Mouse (Mus musculus) liver, embryonic 13.5 days (tissue): ENCODE measurements around the gene Drd5. TPM values are rescaled to one million over a fixed set of nuclear protein-coding genes. Genes with fewer than 3 reads are reported as not detected.
A peak's percentile ranks its signal among the peaks of the same experiment; 100 is the strongest.

ENCODE experiments used
- ATAC-seq: fragments of 200-750 bp; cut with Nextera tagmentation; 2 replicates; pipeline ENCODE4 v1.8.0; 2017; ENCODE audit warnings: low read depth, mild to moderate bottlenecking, moderate number of reproducible peaks, moderate library complexity
- DNase-seq: peaks from one replicate; pipeline ENCODE4 v3.0.0; 2022
- H3K27ac ChIP-seq: fragments of 300-500 bp; sonication (generic); 2 replicates; pipeline ENCODE4 v1.5.1; 2015; ENCODE audit warnings: moderate library complexity, mild to moderate bottlenecking, inconsistent platforms
- H3K27me3 ChIP-seq: fragments of 300-500 bp; sonication (generic); 2 replicates; pipeline ENCODE4 v1.6.1; 2015; ENCODE audit warnings: mild to moderate bottlenecking, inconsistent platforms
- H3K36me3 ChIP-seq: fragments of 300-500 bp; sonication (generic); 2 replicates; pipeline ENCODE4 v1.6.1; 2015; ENCODE audit warnings: mild to moderate bottlenecking, inconsistent platforms
- H3K4me1 ChIP-seq: fragments of 300-500 bp; sonication (generic); replicated peaks from 2 replicates; pipeline ENCODE4 v1.6.1; 2015; ENCODE audit warnings: inconsistent platforms
- H3K4me2 ChIP-seq: fragments of 300-500 bp; sonication (generic); 2 replicates; pipeline ENCODE4 v1.6.1; 2015; ENCODE audit warnings: inconsistent platforms, mild to moderate bottlenecking, moderate library complexity
- H3K4me3 ChIP-seq: fragments of 300-500 bp; sonication (generic); replicated peaks from 2 replicates; pipeline ENCODE4 v1.5.1; 2015; ENCODE audit warnings: mild to moderate bottlenecking, inconsistent platforms
- H3K9ac ChIP-seq: fragments of 300-500 bp; sonication (generic); 2 replicates; pipeline ENCODE4 v1.6.1; 2015; ENCODE audit warnings: mild to moderate bottlenecking, inconsistent platforms
- H3K9me3 ChIP-seq: fragments of 300-500 bp; sonication (generic); replicated peaks from 2 replicates; pipeline ENCODE4 v1.6.1; 2016; ENCODE audit warnings: inconsistent platforms
- WGBS: fragments of 180-500 bp; shearing (Covaris S2); methylation state at CpG from one replicate; pipeline ENCODE4 v1.1.7; 2015; ENCODE audit not compliant: insufficient replicate concordance; 5-methylcytosine and 5-hydroxymethylcytosine counted together
- polyA plus RNA-seq: library from polyadenylated mRNA; unstranded; fragments of >200 nt; fragmentation: Nextera tagmentation; extraction: Ambion mirVana; gene quantifications from 2 replicates; pipeline ENCODE4 v1.2.1, GENCODE M21; 2015

Drd5 gene
- polyA plus RNA-seq, result not detected in 2 replicates

- Histone ChIP-seq H3K27ac (no peak within 1 kb of the TSS), H3K4me3 (no peak within 1 kb of the TSS), H3K4me1 (no peaks in the 10 kb centered on the region), H3K9me3 (no peaks in the 10 kb centered on the region), H3K36me3 (no peaks in the 10 kb centered on the region), H3K4me2 (peak within 1 kb of the TSS; percentile 14; the same call in 1 of the 2 replicates), H3K27me3 (peaks cover 56% of the 10 kb centered on the region), H3K9ac (no peak within 1 kb of the TSS)
- ATAC-seq (no peak), DNase-seq (no peak)
- WGBS, result 3% methylated on average over 67 of the region's 67 CpGs
Observed at GRCm38 (mm10) chr5:38318966-38319786, at the start of gene Drd5. Drd5 (plus strand) TSS chr5:38319367.

- H3K27me3 ChIP-seq, result peaks cover 23% of the 10 kb centered on the region
- H3K36me3 ChIP-seq, result peaks cover 46% of the 10 kb centered on the region
- H3K4me1 ChIP-seq, result no peaks in the 10 kb centered on the region
- H3K4me2 ChIP-seq, result no peak overlapping the region
- 75% methylated on average over 3 of the region's 3 CpGs for WGBS
- no peaks in the 10 kb centered on the region for H3K9me3 ChIP-seq
- no peak overlapping the region for H3K27ac ChIP-seq
- ATAC-seq, result no peak
- H3K9ac ChIP-seq, result no peak overlapping the region
- no peak overlapping the region for H3K4me3 ChIP-seq
- DNase-seq, result no peak
Observed at GRCm38 (mm10) chr5:38270942-38271341, 48.2 kb upstream of the Drd5 start.

- H3K27me3 ChIP-seq, result peaks cover 51% of the 10 kb centered on the region
- DNase-seq, result no peak
- no peaks in the 10 kb centered on the region for H3K4me1 ChIP-seq
- no peak for ATAC-seq
- H3K4me2 ChIP-seq, result no peak overlapping the region
- no peak overlapping the region for H3K27ac ChIP-seq
- H3K9ac ChIP-seq, result no peak overlapping the region
- peaks cover 25% of the 10 kb centered on the region for H3K36me3 ChIP-seq
- H3K9me3 ChIP-seq, result no peaks in the 10 kb centered on the region
- WGBS, result 25% methylated on average over 4 of the region's 4 CpGs
- H3K4me3 ChIP-seq, result no peak overlapping the region
Observed at GRCm38 (mm10) chr5:38273831-38274230, 45.3 kb upstream of the Drd5 start.

GRCm38 (mm10) chr5:38275771-38276170 lies 43.4 kb upstream of the Drd5 start, which contains the start of gene Otop1:
Otop1 (plus strand) TSS chr5:38275972.
- Histone ChIP-seq H3K4me1 (no peaks in the 10 kb centered on the region), H3K27me3 (peaks cover 68% of the 10 kb centered on the region), H3K4me3 (no peak within 1 kb of the TSS), H3K36me3 (peaks cover 10% of the 10 kb centered on the region), H3K9ac (no peak within 1 kb of the TSS), H3K4me2 (no peak within 1 kb of the TSS), H3K9me3 (no peaks in the 10 kb centered on the region), H3K27ac (no peak within 1 kb of the TSS)
- DNase-seq (no peak), ATAC-seq (no peak)
- 11% methylated on average over 4 of the region's 4 CpGs for WGBS

- Histone ChIP-seq H3K4me1 (no peaks in the 10 kb centered on the region), H3K4me2 (no peak overlapping the region), H3K27me3 (peaks cover 68% of the 10 kb centered on the region), H3K4me3 (no peak overlapping the region), H3K9me3 (no peaks in the 10 kb centered on the region), H3K36me3 (peaks cover 4% of the 10 kb centered on the region; the same call in 1 of the 2 replicates), H3K9ac (no peak overlapping the region), H3K27ac (no peak overlapping the region)
- WGBS, result 5% methylated on average over 19 of the region's 19 CpGs
- DNase-seq, result no peak
- no peak for ATAC-seq
Observed at GRCm38 (mm10) chr5:38276451-38276850, 42.7 kb upstream of the Drd5 start.

- 4% methylated on average over 65 of the region's 65 CpGs for WGBS
- H3K9ac ChIP-seq, result no peak overlapping the region
- ATAC-seq (no peak), DNase-seq (no peak)
- no peak overlapping the region for H3K4me2 ChIP-seq
- H3K27ac ChIP-seq, result no peak overlapping the region
- no peaks in the 10 kb centered on the region for H3K36me3 ChIP-seq
- 0 out of 2 replicates have a peak overlapping the region, but pooled peaks have one; percentile 3 for H3K4me3 ChIP-seq
- peaks cover 68% of the 10 kb centered on the region for H3K27me3 ChIP-seq
- H3K9me3 ChIP-seq, result no peaks in the 10 kb centered on the region
- H3K4me1 ChIP-seq, result no peaks in the 10 kb centered on the region
Observed at GRCm38 (mm10) chr5:38277098-38277866, 41.9 kb upstream of the Drd5 start.

- Histone ChIP-seq H3K9me3 (no peaks in the 10 kb centered on the region), H3K27ac (no peak overlapping the region), H3K27me3 (peaks cover 68% of the 10 kb centered on the region), H3K4me1 (no peaks in the 10 kb centered on the region), H3K36me3 (no peaks in the 10 kb centered on the region), H3K4me2 (no peak overlapping the region), H3K4me3 (no peak overlapping the region), H3K9ac (no peak overlapping the region)
- 18% methylated on average over 12 of the region's 12 CpGs for WGBS
- DNase-seq, result no peak
- no peak for ATAC-seq
Observed at GRCm38 (mm10) chr5:38277936-38278600, 41.1 kb upstream of the Drd5 start.

- DNase-seq (no peak), ATAC-seq (no peak)
- Histone ChIP-seq H3K36me3 (no peaks in the 10 kb centered on the region), H3K9ac (no peak overlapping the region), H3K4me2 (no peak overlapping the region), H3K4me1 (no peaks in the 10 kb centered on the region), H3K27me3 (peaks cover 53% of the 10 kb centered on the region), H3K9me3 (no peaks in the 10 kb centered on the region), H3K4me3 (no peak overlapping the region), H3K27ac (no peak overlapping the region)
- 9% methylated on average over 1 of the region's 1 CpGs for WGBS
Observed at GRCm38 (mm10) chr5:38280075-38280474, 39.1 kb upstream of the Drd5 start.

- H3K27ac ChIP-seq, result no peak overlapping the region
- no peaks in the 10 kb centered on the region for H3K9me3 ChIP-seq
- no peaks in the 10 kb centered on the region for H3K4me1 ChIP-seq
- H3K4me2 ChIP-seq, result no peak overlapping the region
- H3K36me3 ChIP-seq, result no peaks in the 10 kb centered on the region
- DNase-seq (no peak), ATAC-seq (no peak)
- H3K9ac ChIP-seq, result no peak overlapping the region
- WGBS, result 62% methylated on average over 9 of the region's 9 CpGs
- H3K4me3 ChIP-seq, result no peak overlapping the region
- no peaks in the 10 kb centered on the region for H3K27me3 ChIP-seq
Observed at GRCm38 (mm10) chr5:38285724-38286123, 33.4 kb upstream of the Drd5 start.

GRCm38 (mm10) chr5:38288476-38288875 lies 30.7 kb upstream of the Drd5 start:
- H3K4me2 ChIP-seq, result no peak overlapping the region
- H3K9ac ChIP-seq, result no peak overlapping the region
- no peak overlapping the region for H3K27ac ChIP-seq
- no peaks in the 10 kb centered on the region for H3K4me1 ChIP-seq
- H3K36me3 ChIP-seq, result no peaks in the 10 kb centered on the region
- H3K27me3 ChIP-seq, result no peaks in the 10 kb centered on the region
- H3K9me3 ChIP-seq, result no peaks in the 10 kb centered on the region
- DNase-seq, result no peak
- WGBS, result 78% methylated on average over 3 of the region's 3 CpGs
- ATAC-seq, result no peak
- H3K4me3 ChIP-seq, result no peak overlapping the region

GRCm38 (mm10) chr5:38301761-38302411 lies 17.3 kb upstream of the Drd5 start:
- H3K4me1 ChIP-seq, result no peaks in the 10 kb centered on the region
- ATAC-seq (no peak), DNase-seq (no peak)
- WGBS, result 67% methylated on average over 12 of the region's 12 CpGs
- no peak overlapping the region for H3K9ac ChIP-seq
- no peak overlapping the region for H3K27ac ChIP-seq
- H3K9me3 ChIP-seq, result no peaks in the 10 kb centered on the region
- H3K27me3 ChIP-seq, result no peaks in the 10 kb centered on the region
- no peak overlapping the region for H3K4me3 ChIP-seq
- no peaks in the 10 kb centered on the region for H3K36me3 ChIP-seq
- no peak overlapping the region for H3K4me2 ChIP-seq
